Mouse (Mus musculus) thymus, adult 2 months (tissue): ENCODE results near the gene Bahcc1. TPM values are rescaled to one million over a fixed set of nuclear protein-coding genes. Genes with fewer than 3 reads are reported as not detected.

Experiments used
- DNase-seq: peaks from one replicate; pipeline ENCODE4 v3.0.0; 2021
- H3K27ac ChIP-seq: fragments of 200-500 bp; 2 replicates; pipeline ENCODE4 v1.5.1; 2012; ENCODE audit warnings: low read length, control low read depth; ENCODE audit not compliant: control insufficient read depth, insufficient read depth
- H3K27me3 ChIP-seq: fragments of 200-500 bp; 2 replicates; pipeline ENCODE4 v1.6.1; 2012; ENCODE audit warnings: mild to moderate bottlenecking, low read length, moderate library complexity, mixed read lengths; ENCODE audit not compliant: control insufficient read depth, insufficient read depth
- H3K36me3 ChIP-seq: fragments of 200-500 bp; 2 replicates; pipeline ENCODE4 v1.6.1; 2012; ENCODE audit warnings: mild to moderate bottlenecking, low read length, moderate library complexity; ENCODE audit not compliant: control insufficient read depth, insufficient read depth
- H3K4me1 ChIP-seq: fragments of 200-500 bp; replicated peaks from 2 replicates; pipeline ENCODE4 v1.6.1; 2012; ENCODE audit warnings: low read length; ENCODE audit not compliant: control insufficient read depth, insufficient read depth
- H3K4me3 ChIP-seq: fragments of 200-500 bp; 2 replicates; pipeline ENCODE4 v1.5.1; 2012; ENCODE audit warnings: mild to moderate bottlenecking, low read length, control low read depth, moderate library complexity; ENCODE audit not compliant: control insufficient read depth, insufficient read depth
- CTCF ChIP-seq: fragments of 200-500 bp; IDR thresholded peaks from 2 replicates; pipeline ENCODE4 v1.5.1; 2012; ENCODE audit warnings: mild to moderate bottlenecking, control low read depth, low read length, moderate library complexity, borderline replicate concordance; ENCODE audit not compliant: control insufficient read depth, poor library complexity, insufficient read depth; ENCODE audit errors: extremely low read depth
- POLR2A ChIP-seq: fragments of 200-500 bp; IDR thresholded peaks from 2 replicates; pipeline ENCODE4 v1.6.1; 2012; ENCODE audit warnings: mild to moderate bottlenecking, low read length, control low read depth, moderate library complexity; ENCODE audit not compliant: control insufficient read depth, poor library complexity, insufficient read depth; ENCODE audit errors: extremely low read depth
- WGBS: fragments of 180-500 bp; shearing (Covaris S2); methylation state at CpG from one replicate; pipeline ENCODE4 v1.1.7; 2018; 5-methylcytosine and 5-hydroxymethylcytosine counted together
- polyA plus RNA-seq: library from polyadenylated mRNA; depleted of rRNA; stranded (reverse); fragments of >200 nt; gene quantifications from 2 replicates; pipeline ENCODE4 v1.2.3, GENCODE M21; 2012

Gene Bahcc1
- polyA plus RNA-seq, 1 experiment, result 11.0 TPM

GRCm38 (mm10) chr11:120289644-120290043 lies 56.9 kb downstream of the Bahcc1 start:
- H3K27ac ChIP-seq, result no peak overlapping the region
- H3K36me3 ChIP-seq, result no peaks in the 10 kb centered on the region; the same call in 1 of the 2 replicates
- no peak overlapping the region for H3K4me3 ChIP-seq
- H3K27me3 ChIP-seq, result no peaks in the 10 kb centered on the region
- TF ChIP-seq CTCF (no peak), POLR2A (no peak)
- no peak for DNase-seq
- WGBS, result 97% methylated on average over 17 of the region's 17 CpGs
- H3K4me1 ChIP-seq, result peaks cover 9% of the 10 kb centered on the region

- 97% methylated on average over 14 of the region's 14 CpGs for WGBS
- no peaks in the 10 kb centered on the region for H3K27me3 ChIP-seq
- no peaks in the 10 kb centered on the region; the same call in 1 of the 2 replicates for H3K36me3 ChIP-seq
- no peak for TF ChIP-seq CTCF
- TF ChIP-seq POLR2A, result no peak
- DNase-seq, result no peak
- peaks cover 9% of the 10 kb centered on the region for H3K4me1 ChIP-seq
- no peak overlapping the region for H3K27ac ChIP-seq
- H3K4me3 ChIP-seq, result no peak overlapping the region
These were observed 57.5 kb downstream of the Bahcc1 start for GRCm38 (mm10) chr11:120290266-120290665.

- Histone ChIP-seq H3K36me3 (no peaks in the 10 kb centered on the region; the same call in 1 of the 2 replicates), H3K4me3 (no peak overlapping the region), H3K4me1 (peaks cover 9% of the 10 kb centered on the region), H3K27me3 (no peaks in the 10 kb centered on the region), H3K27ac (no peak overlapping the region)
- WGBS, result 93% methylated on average over 1 of the region's 1 CpGs
- no peak for TF ChIP-seq POLR2A
- DNase-seq, result no peak
These were observed 61.0 kb downstream of the Bahcc1 start for GRCm38 (mm10) chr11:120293714-120294113.

GRCm38 (mm10) chr11:120296305-120297144 lies 63.8 kb downstream of the Bahcc1 start:
- Histone ChIP-seq H3K27ac (no peak overlapping the region), H3K27me3 (no peaks in the 10 kb centered on the region), H3K36me3 (no peaks in the 10 kb centered on the region), H3K4me3 (no peak overlapping the region), H3K4me1 (peaks cover 9% of the 10 kb centered on the region)
- no peak for TF ChIP-seq CTCF
- no peak for TF ChIP-seq POLR2A
- 88% methylated on average over 13 of the region's 13 CpGs for WGBS
- no peak for DNase-seq

GRCm38 (mm10) chr11:120297767-120298166 lies 65.0 kb downstream of the Bahcc1 start:
- DNase-seq, result no peak
- TF ChIP-seq CTCF, result no peak
- TF ChIP-seq POLR2A, result no peak
- Histone ChIP-seq H3K4me1 (peaks cover 9% of the 10 kb centered on the region), H3K36me3 (no peaks in the 10 kb centered on the region), H3K27me3 (no peaks in the 10 kb centered on the region), H3K27ac (no peak overlapping the region), H3K4me3 (no peak overlapping the region)
- 95% methylated on average over 7 of the region's 7 CpGs for WGBS

GRCm38 (mm10) chr11:120298441-120299141 lies 65.8 kb downstream of the Bahcc1 start:
- TF ChIP-seq CTCF (no peak), POLR2A (no peak)
- 94% methylated on average over 4 of the region's 4 CpGs for WGBS
- H3K4me1 ChIP-seq, result peaks cover 5% of the 10 kb centered on the region

GRCm38 (mm10) chr11:120299484-120299883 lies 66.7 kb downstream of the Bahcc1 start:
- H3K27ac ChIP-seq, result no peak overlapping the region
- H3K4me3 ChIP-seq, result no peak overlapping the region
- H3K36me3 ChIP-seq, result no peaks in the 10 kb centered on the region
- TF ChIP-seq CTCF (no peak), POLR2A (no peak)
- 41% methylated on average over 5 of the region's 5 CpGs for WGBS
- H3K27me3 ChIP-seq, result no peaks in the 10 kb centered on the region
- H3K4me1 ChIP-seq, result peaks cover 6% of the 10 kb centered on the region
- DNase-seq, result no peak

More at GRCm38 (mm10) chr11:120298441-120299141, 65.8 kb downstream of the Bahcc1 start:
- no peaks in the 10 kb centered on the region for H3K36me3 ChIP-seq
- DNase-seq, result no peak
- no peaks in the 10 kb centered on the region for H3K27me3 ChIP-seq
- H3K4me3 ChIP-seq, result no peak overlapping the region
- no peak overlapping the region for H3K27ac ChIP-seq
